Mouse (Mus musculus): Measurements from ENCODE around the gene Rheb. TPM values are rescaled to one million over a fixed set of nuclear protein-coding genes. Genes with fewer than 3 reads are reported as not detected.

Gene Rheb
- polyA plus RNA-seq, 1 experiment: 47.8 TPM

DNA sequence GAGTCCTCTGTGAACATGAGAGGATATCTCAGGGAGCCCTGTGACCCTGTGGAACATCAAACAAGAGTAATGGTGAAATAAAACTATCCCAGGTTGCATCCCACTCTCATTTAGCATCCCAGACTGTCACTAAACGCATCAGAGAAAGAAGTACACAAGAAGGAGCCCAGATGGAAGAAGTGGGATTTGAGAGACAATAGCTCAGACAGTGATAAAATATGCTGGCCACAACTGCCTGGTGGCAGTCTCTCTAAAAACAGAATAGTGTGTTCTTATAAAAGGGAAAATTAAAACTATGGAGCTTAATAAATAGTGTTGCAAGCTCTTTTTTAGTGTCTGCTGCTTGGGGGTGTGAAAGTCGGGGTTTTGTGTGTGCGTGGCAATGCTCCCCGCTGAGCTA, 59.5 kb downstream of the Rheb start:
- Histone ChIP-seq H3ac (ENCODE audit: control insufficient read depth, insufficient read length, low read depth) (no peak overlapping the region), H3K4me3 (ENCODE audit: insufficient read depth, poor library complexity, severe bottlenecking) (no peak overlapping the region), H3K27me3 (ENCODE audit: control insufficient read depth, insufficient read depth, insufficient read length) (peaks cover 16% of the 10 kb centered on the region), H3K79me2 (ENCODE audit: control insufficient read depth, insufficient read depth) (no peaks in the 10 kb centered on the region), H3K36me3 (ENCODE audit: control insufficient read depth, insufficient read depth) (no peaks in the 10 kb centered on the region), H3K79me3 (ENCODE audit: low read depth) (no peaks in the 10 kb centered on the region)
- TF ChIP-seq USF1 (IDR thresholded peaks at IDR 0.05; ENCODE audit: low read depth) (no peak), MAX (IDR thresholded peaks at IDR 0.05) (no peak)

DNA sequence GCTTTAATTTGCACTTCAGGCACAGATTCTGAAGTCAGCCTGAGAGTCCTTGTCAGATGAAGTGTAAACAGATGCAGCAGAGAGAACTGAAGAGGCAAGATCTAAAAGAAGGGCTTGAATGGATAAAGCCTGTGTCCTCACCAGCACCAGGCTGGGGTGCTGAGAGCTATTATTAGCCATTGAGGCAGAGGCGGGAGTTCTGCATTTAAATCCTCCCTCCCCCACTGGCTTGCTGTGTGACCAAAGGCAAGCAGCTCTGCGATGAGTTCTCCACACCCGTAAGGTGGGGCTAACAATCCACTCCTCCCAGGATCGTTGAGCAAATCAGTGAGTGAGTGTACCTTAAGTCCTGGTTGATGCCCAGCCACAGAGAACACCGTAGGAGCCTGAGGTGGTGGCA, 61.4 kb downstream of the Rheb start:
- no peak overlapping the region for H3K4me3 ChIP-seq (ENCODE audit: insufficient read depth, poor library complexity, severe bottlenecking)
- H3K79me2 ChIP-seq (ENCODE audit: control insufficient read depth, insufficient read depth): no peaks in the 10 kb centered on the region
- TF ChIP-seq MYOG (IDR thresholded peaks at IDR 0.05; ENCODE audit: control insufficient read depth, extremely low read depth, insufficient read length) (no peak), FOSL1 (IDR thresholded peaks at IDR 0.05; ENCODE audit: insufficient read depth, low read length, poor library complexity, severe bottlenecking) (no peak), MAX (IDR thresholded peaks at IDR 0.05) (no peak), CEBPB (IDR thresholded peaks at IDR 0.05; ENCODE audit: low read depth) (no peak), USF1 (IDR thresholded peaks at IDR 0.05; ENCODE audit: low read depth) (no peak), MYOD1 (IDR thresholded peaks at IDR 0.05; ENCODE audit: control insufficient read depth, insufficient read length, low read depth) (no peak), CTCF (IDR thresholded peaks at IDR 0.05; ENCODE audit: control insufficient read depth, insufficient read depth, insufficient read length) (no peak)
- H3K36me3 ChIP-seq (ENCODE audit: control insufficient read depth, insufficient read depth): no peaks in the 10 kb centered on the region
- H3K27me3 ChIP-seq (ENCODE audit: control insufficient read depth, insufficient read depth, insufficient read length): peaks cover 16% of the 10 kb centered on the region
- H3ac ChIP-seq (ENCODE audit: control insufficient read depth, insufficient read length, low read depth): no peak overlapping the region
- no peaks in the 10 kb centered on the region for H3K79me3 ChIP-seq (ENCODE audit: low read depth)

DNA sequence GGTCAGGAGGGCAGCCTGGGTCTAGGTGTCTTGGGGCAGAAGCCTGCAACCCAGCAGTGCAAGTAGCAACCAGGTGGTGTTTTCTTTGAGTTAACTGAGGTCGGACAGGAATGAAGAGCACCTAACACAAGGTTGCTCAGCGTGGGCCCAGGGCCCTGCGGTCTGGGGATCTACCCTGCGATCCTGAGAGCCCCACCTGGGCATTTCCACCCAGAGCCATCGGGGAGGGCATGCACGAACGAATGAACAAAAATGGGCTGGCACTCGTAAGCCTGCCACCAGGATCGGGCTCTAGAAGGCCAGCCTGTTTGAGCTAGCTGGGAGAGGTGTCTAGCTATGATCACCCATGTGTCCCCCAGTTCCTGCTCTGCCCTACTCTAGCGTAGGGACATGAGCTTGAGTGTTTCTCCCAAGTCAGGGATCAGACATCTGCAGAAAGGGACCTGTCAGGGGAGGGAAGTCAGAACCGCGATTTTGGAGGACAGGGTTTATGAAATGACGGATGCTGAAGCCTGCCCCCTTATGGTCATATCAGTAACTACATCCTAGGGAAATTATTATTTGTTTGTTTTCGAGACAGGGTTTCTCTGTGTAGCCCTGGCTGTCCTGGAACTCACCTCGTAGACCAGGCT, 62.4 kb downstream of the Rheb start:
- H3K4me3 ChIP-seq (ENCODE audit: insufficient read depth, poor library complexity, severe bottlenecking): no peak overlapping the region
- TF ChIP-seq MAX (IDR thresholded peaks at IDR 0.05): no peak
- TF ChIP-seq CTCF (IDR thresholded peaks at IDR 0.05; ENCODE audit: control insufficient read depth, insufficient read depth, insufficient read length): peak; percentile 21
- H3K27me3 ChIP-seq (ENCODE audit: control insufficient read depth, insufficient read depth, insufficient read length): peaks cover 16% of the 10 kb centered on the region
- H3K79me2 ChIP-seq (ENCODE audit: control insufficient read depth, insufficient read depth): no peaks in the 10 kb centered on the region
- H3K36me3 ChIP-seq (ENCODE audit: control insufficient read depth, insufficient read depth): no peaks in the 10 kb centered on the region
- H3ac ChIP-seq (ENCODE audit: control insufficient read depth, insufficient read length, low read depth): no peak overlapping the region
- no peaks in the 10 kb centered on the region for H3K79me3 ChIP-seq (ENCODE audit: low read depth)

DNA sequence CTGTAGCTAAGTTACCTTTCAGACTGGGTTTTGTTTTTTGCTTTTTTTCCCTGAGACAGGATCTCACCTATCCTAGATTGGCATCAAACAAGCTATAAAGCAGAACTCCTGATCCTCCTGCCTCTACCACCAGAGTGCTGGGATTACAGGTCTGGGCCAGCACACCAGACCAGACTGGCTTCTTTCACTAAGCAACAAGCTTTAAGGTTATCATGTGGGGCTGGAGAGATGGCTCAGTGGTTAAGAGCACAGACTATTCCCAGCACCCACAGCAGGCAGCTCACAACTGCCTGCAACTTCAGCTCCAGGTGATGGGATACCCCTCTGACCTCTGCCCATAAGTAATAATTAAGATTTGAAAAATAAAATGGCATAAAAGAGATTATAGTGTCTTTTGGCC, 63.1 kb downstream of the Rheb start:
- Histone ChIP-seq H3ac (ENCODE audit: control insufficient read depth, insufficient read length, low read depth) (no peak overlapping the region), H3K27me3 (ENCODE audit: control insufficient read depth, insufficient read depth, insufficient read length) (peaks cover 13% of the 10 kb centered on the region), H3K4me3 (ENCODE audit: insufficient read depth, poor library complexity, severe bottlenecking) (no peak overlapping the region), H3K79me2 (ENCODE audit: control insufficient read depth, insufficient read depth) (no peaks in the 10 kb centered on the region), H3K36me3 (ENCODE audit: control insufficient read depth, insufficient read depth) (no peaks in the 10 kb centered on the region), H3K79me3 (ENCODE audit: low read depth) (no peaks in the 10 kb centered on the region)
- TF ChIP-seq FOSL1 (IDR thresholded peaks at IDR 0.05; ENCODE audit: insufficient read depth, low read length, poor library complexity, severe bottlenecking) (no peak), USF1 (IDR thresholded peaks at IDR 0.05; ENCODE audit: low read depth) (no peak), MYOG (IDR thresholded peaks at IDR 0.05; ENCODE audit: control insufficient read depth, extremely low read depth, insufficient read length) (no peak), CEBPB (IDR thresholded peaks at IDR 0.05; ENCODE audit: low read depth) (no peak), MYOD1 (IDR thresholded peaks at IDR 0.05; ENCODE audit: control insufficient read depth, insufficient read length, low read depth) (no peak), MAX (IDR thresholded peaks at IDR 0.05) (no peak), CTCF (IDR thresholded peaks at IDR 0.05; ENCODE audit: control insufficient read depth, insufficient read depth, insufficient read length) (no peak)

DNA sequence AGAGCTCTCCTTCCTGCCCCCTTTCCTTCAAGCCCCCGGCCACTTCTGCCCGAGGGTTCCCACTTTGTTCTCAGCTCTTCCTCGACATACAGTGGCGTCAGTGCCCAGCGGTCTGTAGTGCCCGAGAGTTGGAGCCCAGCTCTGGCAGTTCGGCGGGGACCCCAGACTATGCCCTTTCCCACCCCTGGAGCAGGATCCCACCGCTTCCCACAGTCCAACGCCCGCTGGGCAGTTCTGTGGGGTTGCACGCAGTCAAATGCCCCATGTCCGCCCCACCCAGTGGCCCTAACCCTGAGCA, 63.6 kb downstream of the Rheb start:
- H3K36me3 ChIP-seq (ENCODE audit: control insufficient read depth, insufficient read depth): no peaks in the 10 kb centered on the region
- no peak overlapping the region for H3ac ChIP-seq (ENCODE audit: control insufficient read depth, insufficient read length, low read depth)
- H3K27me3 ChIP-seq (ENCODE audit: control insufficient read depth, insufficient read depth, insufficient read length): peaks cover 13% of the 10 kb centered on the region
- no peaks in the 10 kb centered on the region for H3K79me3 ChIP-seq (ENCODE audit: low read depth)
- TF ChIP-seq MYOG (IDR thresholded peaks at IDR 0.05; ENCODE audit: control insufficient read depth, extremely low read depth, insufficient read length) (no peak), MYOD1 (IDR thresholded peaks at IDR 0.05; ENCODE audit: control insufficient read depth, insufficient read length, low read depth) (no peak), CEBPB (IDR thresholded peaks at IDR 0.05; ENCODE audit: low read depth) (no peak), CTCF (IDR thresholded peaks at IDR 0.05; ENCODE audit: control insufficient read depth, insufficient read depth, insufficient read length) (no peak), USF1 (IDR thresholded peaks at IDR 0.05; ENCODE audit: low read depth) (no peak), FOSL1 (IDR thresholded peaks at IDR 0.05; ENCODE audit: insufficient read depth, low read length, poor library complexity, severe bottlenecking) (no peak), MAX (IDR thresholded peaks at IDR 0.05) (no peak)
- H3K79me2 ChIP-seq (ENCODE audit: control insufficient read depth, insufficient read depth): no peaks in the 10 kb centered on the region
- H3K4me3 ChIP-seq (ENCODE audit: insufficient read depth, poor library complexity, severe bottlenecking): no peak overlapping the region

DNA sequence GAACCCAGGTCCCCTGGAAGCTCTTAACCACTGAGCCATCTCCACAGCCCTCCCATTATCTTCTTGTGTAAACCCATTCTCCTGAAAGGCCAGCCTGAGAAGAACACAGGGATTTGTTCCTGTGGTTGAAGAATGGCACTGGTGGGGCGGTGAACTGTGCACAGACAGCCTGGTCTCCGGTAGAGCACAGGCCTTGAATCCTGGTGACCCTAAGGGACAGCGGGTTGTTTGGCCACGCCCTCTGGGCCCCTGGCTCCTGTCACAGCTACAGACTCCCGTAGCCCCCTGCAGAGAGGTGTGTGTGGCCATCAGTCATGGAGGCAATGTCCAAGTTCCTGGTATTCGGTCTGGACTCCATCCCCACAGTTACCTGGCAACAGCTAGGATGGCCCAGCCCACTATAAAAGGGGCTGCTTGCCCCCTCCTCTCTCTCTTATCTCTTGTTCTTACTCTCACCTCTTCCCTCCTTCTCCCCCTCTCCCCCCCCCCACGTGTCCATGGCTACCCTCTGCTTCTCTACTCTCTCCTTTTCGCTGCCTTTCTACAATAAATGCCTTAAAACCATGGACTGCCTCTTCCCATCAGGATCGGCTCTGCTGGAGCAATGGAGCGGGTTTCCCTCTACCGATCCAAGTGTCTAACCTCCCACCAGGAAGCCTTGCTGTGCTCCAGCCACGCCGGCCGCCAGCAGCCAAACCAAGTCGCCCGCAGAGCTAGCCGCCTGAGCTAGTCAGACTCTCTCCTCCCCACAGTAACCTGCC, 64.2 kb downstream of the Rheb start:
- TF ChIP-seq USF1 (IDR thresholded peaks at IDR 0.05; ENCODE audit: low read depth): no peak
- no peak for TF ChIP-seq FOSL1 (IDR thresholded peaks at IDR 0.05; ENCODE audit: insufficient read depth, low read length, poor library complexity, severe bottlenecking)
- no peak for TF ChIP-seq MYOG (IDR thresholded peaks at IDR 0.05; ENCODE audit: control insufficient read depth, extremely low read depth, insufficient read length)
- TF ChIP-seq MYOD1 (IDR thresholded peaks at IDR 0.05; ENCODE audit: control insufficient read depth, insufficient read length, low read depth): no peak
- TF ChIP-seq CTCF (IDR thresholded peaks at IDR 0.05; ENCODE audit: control insufficient read depth, insufficient read depth, insufficient read length): no peak
- no peak for TF ChIP-seq MAX (IDR thresholded peaks at IDR 0.05)
- TF ChIP-seq CEBPB (IDR thresholded peaks at IDR 0.05; ENCODE audit: low read depth): no peak
- Histone ChIP-seq H3K4me3 (ENCODE audit: insufficient read depth, poor library complexity, severe bottlenecking) (no peak overlapping the region), H3K27me3 (ENCODE audit: control insufficient read depth, insufficient read depth, insufficient read length) (peaks cover 11% of the 10 kb centered on the region), H3K79me3 (ENCODE audit: low read depth) (no peaks in the 10 kb centered on the region), H3K36me3 (ENCODE audit: control insufficient read depth, insufficient read depth) (no peaks in the 10 kb centered on the region), H3K79me2 (ENCODE audit: control insufficient read depth, insufficient read depth) (no peaks in the 10 kb centered on the region), H3ac (ENCODE audit: control insufficient read depth, insufficient read length, low read depth) (no peak overlapping the region)
